Mouse (Mus musculus): Measurements from ENCODE around the gene D11Wsu47e.

GRCm38 (mm10) chr11:113716132-113716531 is 31.9 kb downstream of the D11Wsu47e start:
- TF ChIP-seq CHD2 (IDR thresholded peaks at IDR 0.05; ENCODE audit: low read depth, low read length) (no peak), MAFK (IDR thresholded peaks at IDR 0.05; ENCODE audit: insufficient read depth, low read depth, low read length) (no peak)

Data from ES-E14 (cell line).